Mouse (Mus musculus) bone marrow macrophage, adult 2 months (primary cell): ENCODE data around the gene Adgrl1. TPM values are rescaled to one million over a fixed set of nuclear protein-coding genes. Genes with fewer than 3 reads are reported as not detected.
"Not testable (repeated sequence)": the region's sequence is repeated elsewhere in the genome, so short reads cannot be mapped to it uniquely, and the experiment has no call there.

Experiments
- H3K27ac ChIP-seq: 2 replicates; pipeline ENCODE4 v1.5.1; 2012; ENCODE audit warnings: low read depth, low read length; ENCODE audit not compliant: insufficient read depth
- H3K4me1 ChIP-seq: 2 replicates; pipeline ENCODE4 v1.6.1; 2012; ENCODE audit warnings: low read length; ENCODE audit not compliant: control insufficient read depth, insufficient read depth
- H3K4me3 ChIP-seq: 2 replicates; pipeline ENCODE4 v1.5.1; 2012; ENCODE audit warnings: mild to moderate bottlenecking, low read length, moderate library complexity; ENCODE audit not compliant: insufficient read depth
- CTCF ChIP-seq: IDR thresholded peaks from 2 replicates; pipeline ENCODE4 v1.5.1; 2012; ENCODE audit warnings: low read depth, mild to moderate bottlenecking, low read length, moderate library complexity
- POLR2A ChIP-seq: IDR thresholded peaks from 2 replicates; pipeline ENCODE4 v1.6.1; 2012; ENCODE audit warnings: mild to moderate bottlenecking, low read depth, low read length, borderline replicate concordance
- polyA plus RNA-seq: library from polyadenylated mRNA; stranded (reverse); fragments of >200 nt; gene quantifications from 2 replicates; pipeline ENCODE4 v1.2.4, GENCODE M21; 2012; ENCODE audit not compliant: missing spikeins, insufficient read depth, insufficient read length

The Adgrl1 gene
- polyA plus RNA-seq, 1 experiment = 2.0 TPM

GRCm38 (mm10) chr8:83981533-83981932 is 81.6 kb downstream of the Adgrl1 start:
- Histone ChIP-seq H3K27ac (no peak overlapping the region), H3K4me1 (peaks cover 17% of the 10 kb centered on the region), H3K4me3 (no peak overlapping the region)
- no peak for TF ChIP-seq POLR2A
- no peak for TF ChIP-seq CTCF

- TF ChIP-seq CTCF (no peak), POLR2A (no peak)
- H3K4me3 ChIP-seq = no peak overlapping the region
- H3K4me1 ChIP-seq = peaks cover 8% of the 10 kb centered on the region
- no peak overlapping the region for H3K27ac ChIP-seq
Measured at GRCm38 (mm10) chr8:83982449-83982848, 82.5 kb downstream of the Adgrl1 start.

GRCm38 (mm10) chr8:83983222-83983621 is 83.3 kb downstream of the Adgrl1 start:
- H3K4me3 ChIP-seq, H3K27ac ChIP-seq, H3K4me1 ChIP-seq: not testable (repeated sequence)

DNA sequence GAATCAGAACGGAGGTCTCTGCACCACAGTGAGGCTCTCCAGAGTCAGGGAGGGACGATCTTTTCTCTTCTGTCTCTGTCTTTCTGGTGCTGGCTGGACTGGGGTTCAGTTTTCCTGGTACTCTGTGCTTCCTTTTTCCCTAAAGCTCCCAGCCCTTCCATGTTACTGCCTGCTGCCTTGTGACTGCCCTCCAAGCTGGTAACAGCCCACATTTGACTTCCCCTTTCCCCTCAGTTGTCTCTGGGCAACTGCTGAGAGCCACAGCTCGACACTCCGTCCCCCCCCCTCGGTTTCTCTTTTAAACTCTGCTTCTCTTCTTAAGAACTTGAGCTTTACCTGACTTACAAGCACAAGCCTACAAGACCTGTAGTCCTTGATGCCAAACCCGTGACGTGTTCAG is 89.3 kb downstream of the Adgrl1 start:
- Histone ChIP-seq H3K27ac (peak overlapping the region; percentile 85), H3K4me3 (peak overlapping the region; percentile 31), H3K4me1 (peaks cover 28% of the 10 kb centered on the region)
- no peak for TF ChIP-seq CTCF
- TF ChIP-seq POLR2A = no peak; the same call in 1 of the 2 replicates

- TF ChIP-seq POLR2A (no peak), CTCF (no peak)
- H3K4me1 ChIP-seq = peaks cover 34% of the 10 kb centered on the region
- no peak overlapping the region for H3K4me3 ChIP-seq
- H3K27ac ChIP-seq = no peak overlapping the region
Measured at GRCm38 (mm10) chr8:83990170-83990569, 90.3 kb downstream of the Adgrl1 start.

Other genes with a start within 250 kb of the Adgrl1 start
- gene Gipc1, start 247.4 kb upstream of the Adgrl1 start, polyA plus RNA-seq = 25.6 and 32.2 TPM in 2 replicates
- 0.16 and 0.53 TPM in 2 replicates for gene Ptger1, start 233.4 kb upstream of the Adgrl1 start, polyA plus RNA-seq
- gene Pkn1, start 200.9 kb upstream of the Adgrl1 start, polyA plus RNA-seq = 148 and 174 TPM in 2 replicates
- gene Ddx39, start 184.9 kb upstream of the Adgrl1 start, polyA plus RNA-seq = 27.9 and 28.4 TPM in 2 replicates
- gene Adgre5, start 158.8 kb upstream of the Adgrl1 start, polyA plus RNA-seq = 55.5 and 62.9 TPM in 2 replicates
- 0.98 and 1.3 TPM in 2 replicates for gene Gm10644, start 55.1 kb downstream of the Adgrl1 start, polyA plus RNA-seq
- gene Asf1b, start 55.4 kb downstream of the Adgrl1 start, polyA plus RNA-seq = 41.3 and 42.9 TPM in 2 replicates
- 73.1 and 81.8 TPM in 2 replicates for gene Prkaca, start 72.9 kb downstream of the Adgrl1 start, polyA plus RNA-seq
- gene Samd1, start 97.6 kb downstream of the Adgrl1 start, polyA plus RNA-seq = 70.3 and 82.9 TPM in 2 replicates
- 0.56 TPM in 1 of 2 replicates, not detected in the other for gene 1700067K01Rik, start 101.4 kb downstream of the Adgrl1 start, polyA plus RNA-seq
- 2.4 and 2.8 TPM in 2 replicates for gene 2210011C24Rik, start 112.1 kb downstream of the Adgrl1 start, polyA plus RNA-seq
- not detected in 2 replicates for gene Palm3, start 121.4 kb downstream of the Adgrl1 start, polyA plus RNA-seq
- 0.68 and 1.7 TPM in 2 replicates for gene Il27ra, start 142.5 kb downstream of the Adgrl1 start, polyA plus RNA-seq
- not detected in 2 replicates for gene Rln3, start 144.9 kb downstream of the Adgrl1 start, polyA plus RNA-seq
- 0.58 and 1.0 TPM in 2 replicates for gene Gm10643, start 165.0 kb downstream of the Adgrl1 start, polyA plus RNA-seq
- gene Rfx1, start 166.7 kb downstream of the Adgrl1 start, polyA plus RNA-seq = 17.2 TPM in 2 replicates
- 17.2 and 23.7 TPM in 2 replicates for gene Dcaf15, start 204.7 kb downstream of the Adgrl1 start, polyA plus RNA-seq
- gene Podnl1, start 225.9 kb downstream of the Adgrl1 start, polyA plus RNA-seq = 0.39 and 0.74 TPM in 2 replicates
- gene Cc2d1a, start 247.8 kb downstream of the Adgrl1 start, polyA plus RNA-seq = 23.6 and 28.8 TPM in 2 replicates
- 0.49 and 1.2 TPM in 2 replicates for gene 4930432K21Rik, start 247.9 kb downstream of the Adgrl1 start, polyA plus RNA-seq